Mouse (Mus musculus) gastrocnemius, adult 2 months (tissue): ENCODE measurements at regions not wholly inside any gene's neighbourhood (a gene's known extent, or its start where the extent isn't known, plus 50 kb on each side); places are given as distances from the start of the nearest gene placed in this dataset.

Experiments used
- DNase-seq: peaks from one replicate; pipeline ENCODE4 v3.0.0; 2022
- H3K27ac ChIP-seq: fragments of 200-600 bp; 2 replicates; pipeline ENCODE4 v1.8.1; 2022; ENCODE audit warnings: mild to moderate bottlenecking
- H3K4me3 ChIP-seq: fragments of 200-600 bp; 2 replicates; pipeline ENCODE4 v1.8.1; 2022; ENCODE audit warnings: mild to moderate bottlenecking, moderate library complexity
- CTCF ChIP-seq: fragments of 200-600 bp; IDR thresholded peaks from 2 replicates; pipeline ENCODE4 v1.8.1; 2022; ENCODE audit warnings: antibody characterized with exemption, mild to moderate bottlenecking, moderate library complexity
- intact Hi-C: fragments of 180-260 bp; cut with DNase I; formaldehyde crosslinking; loops from one replicate; pipeline ENCODE4 v1.15.1; 2025

GRCm38 (mm10) chr10:92556526-92557422 lies 165.4 kb downstream of the Nedd1 start:
- H3K27ac ChIP-seq: no peak overlapping the region
- TF ChIP-seq CTCF: no peak
- no peak for DNase-seq
- intact Hi-C loops: no loop called here
- H3K4me3 ChIP-seq: no peak overlapping the region

DNA sequence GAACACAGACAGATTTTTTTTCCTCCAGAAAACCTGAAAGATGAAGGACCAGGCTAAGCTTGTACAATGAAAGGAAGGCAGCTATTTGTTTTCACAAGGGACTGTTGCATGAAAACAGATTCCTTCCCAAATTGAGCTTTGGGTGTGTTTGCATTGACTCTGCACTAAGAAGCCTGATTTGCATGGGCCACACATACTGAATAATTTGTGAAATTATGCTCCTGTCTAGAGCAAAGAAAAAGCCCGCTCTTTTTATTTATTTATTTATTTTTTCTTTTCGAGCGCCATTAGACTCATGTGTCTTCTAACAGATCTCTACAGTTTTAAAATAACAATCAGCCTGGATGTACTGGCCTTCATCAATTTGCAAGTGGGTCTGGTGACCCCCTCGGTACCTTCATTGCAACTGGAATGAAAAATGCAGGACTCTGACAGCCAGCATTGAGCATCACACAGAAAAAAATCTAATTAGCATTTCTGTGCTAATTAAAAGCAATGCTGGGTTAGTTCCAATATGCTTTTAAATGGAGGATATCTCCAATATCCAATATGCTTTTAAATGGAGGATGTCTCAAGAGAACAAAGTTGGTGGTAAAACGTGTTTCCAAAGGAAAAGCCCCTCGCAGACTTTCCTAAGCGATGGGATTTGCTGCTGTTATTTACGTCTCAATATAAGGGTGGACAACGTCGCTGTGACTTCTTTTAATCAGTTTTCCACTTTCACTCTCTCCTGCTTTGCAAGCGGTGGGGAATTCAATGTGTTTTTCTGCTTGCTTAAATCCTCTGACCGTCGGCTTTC lies 166.3 kb downstream of the Nedd1 start:
- Histone ChIP-seq H3K4me3 (no peak overlapping the region), H3K27ac (no peak overlapping the region)
- no peak for DNase-seq
- intact Hi-C loops: no loop called here
- no peak for TF ChIP-seq CTCF

GRCm38 (mm10) chr10:92553966-92554365 lies 168.3 kb downstream of the Nedd1 start:
- DNase-seq: no peak
- no peak for TF ChIP-seq CTCF
- intact Hi-C loops: no loop called here
- no peak overlapping the region for H3K27ac ChIP-seq
- H3K4me3 ChIP-seq: no peak overlapping the region

GRCm38 (mm10) chr10:92548875-92549586 lies 173.2 kb downstream of the Nedd1 start:
- no peak for TF ChIP-seq CTCF
- no peak overlapping the region for H3K4me3 ChIP-seq
- intact Hi-C loops: no loop called here

GRCm38 (mm10) chr10:92538433-92538832 lies 183.8 kb downstream of the Nedd1 start:
- Histone ChIP-seq H3K27ac (no peak overlapping the region), H3K4me3 (no peak overlapping the region)
- no peak for DNase-seq
- intact Hi-C loops: no loop called here
- TF ChIP-seq CTCF: no peak

More at GRCm38 (mm10) chr10:92548875-92549586, 173.2 kb downstream of the Nedd1 start:
- no peak overlapping the region for H3K27ac ChIP-seq
- DNase-seq: no peak

- TF ChIP-seq CTCF: no peak
- Histone ChIP-seq H3K27ac (no peak overlapping the region), H3K4me3 (no peak overlapping the region)
- intact Hi-C loops: no loop called here
- no peak for DNase-seq
Measured at GRCm38 (mm10) chr10:92516886-92517285, 205.3 kb downstream of the Nedd1 start.

GRCm38 (mm10) chr10:92511769-92512168 lies 210.5 kb downstream of the Nedd1 start:
- Histone ChIP-seq H3K4me3 (no peak overlapping the region), H3K27ac (no peak overlapping the region)
- DNase-seq: no peak
- no peak for TF ChIP-seq CTCF
- intact Hi-C loops: no loop called here

- Histone ChIP-seq H3K4me3 (no peak overlapping the region), H3K27ac (no peak overlapping the region)
- no peak for DNase-seq
- no peak for TF ChIP-seq CTCF
- intact Hi-C loops: no loop called here
Measured at GRCm38 (mm10) chr10:92510677-92511076, 211.5 kb downstream of the Nedd1 start.

GRCm38 (mm10) chr10:92504271-92504670 lies 217.9 kb downstream of the Nedd1 start:
- no peak for TF ChIP-seq CTCF
- no peak overlapping the region for H3K4me3 ChIP-seq
- intact Hi-C loops: no loop called here
- H3K27ac ChIP-seq: no peak overlapping the region
- no peak for DNase-seq

GRCm38 (mm10) chr10:92483592-92483991 lies 238.6 kb downstream of the Nedd1 start:
- intact Hi-C loops: no loop called here
- Histone ChIP-seq H3K4me3 (no peak overlapping the region), H3K27ac (no peak overlapping the region)
- DNase-seq: no peak
- TF ChIP-seq CTCF: no peak

- intact Hi-C loops: no loop called here
- no peak overlapping the region for H3K27ac ChIP-seq
- H3K4me3 ChIP-seq: no peak overlapping the region
- TF ChIP-seq CTCF: no peak
- no peak for DNase-seq
Measured at GRCm38 (mm10) chr10:92473282-92473681, 248.9 kb downstream of the Nedd1 start.

DNA sequence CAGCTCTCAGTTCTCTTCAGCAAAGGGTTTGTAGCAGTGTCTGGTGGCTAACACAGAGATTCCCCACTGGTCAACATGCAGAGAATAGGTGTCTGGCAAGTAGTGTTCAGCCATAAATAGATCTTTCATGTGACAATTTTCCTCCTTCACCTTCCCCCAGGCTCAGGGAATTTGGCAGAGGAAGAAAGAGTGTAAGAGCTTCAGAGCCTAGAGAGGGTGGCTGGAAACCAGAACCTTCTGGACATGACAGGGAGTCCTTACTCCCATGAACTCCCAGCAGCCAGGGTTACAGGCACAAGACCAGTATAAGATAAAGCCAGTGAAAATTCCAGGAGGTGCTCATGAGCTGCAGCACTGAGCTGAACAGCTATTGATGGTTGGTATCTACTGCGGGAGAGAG lies 251.1 kb downstream of the Nedd1 start:
- Histone ChIP-seq H3K27ac (no peak overlapping the region), H3K4me3 (no peak overlapping the region)
- no peak for DNase-seq
- intact Hi-C loops: no loop called here
- no peak for TF ChIP-seq CTCF

DNA sequence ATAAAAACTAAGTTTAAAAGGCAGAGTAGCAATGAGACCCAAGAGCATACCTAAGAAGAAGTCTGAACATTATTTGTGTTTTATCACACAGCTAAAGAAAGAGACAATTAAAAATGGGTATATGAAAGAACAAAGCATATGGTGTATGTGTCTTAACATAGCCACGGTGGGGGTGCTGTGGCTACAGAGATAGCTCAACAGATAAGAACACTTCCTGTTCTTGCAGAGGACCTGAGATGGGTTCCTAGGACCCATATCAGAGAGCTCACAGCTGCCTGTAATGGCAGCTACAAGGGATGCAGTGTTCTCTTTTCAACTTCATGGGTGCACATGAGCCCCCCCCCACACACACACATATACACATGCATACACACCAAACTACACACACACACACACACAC lies 267.0 kb downstream of the Nedd1 start:
- H3K27ac ChIP-seq: no peak overlapping the region
- intact Hi-C loops: no loop called here
- no peak for TF ChIP-seq CTCF
- H3K4me3 ChIP-seq: no peak overlapping the region
- no peak for DNase-seq
